Mouse (Mus musculus): ENCODE data around the gene Dvl2. TPM values are rescaled to one million over a fixed set of nuclear protein-coding genes. Genes with fewer than 3 reads are reported as not detected.
A peak's percentile ranks its signal among the peaks of the same experiment; 100 is the strongest.

Gene Dvl2
- total RNA-seq, 2 experiments from 2014 or later = 4.2 to 7.4 TPM

GRCm38 (mm10) chr11:70021264-70022132, 21.1 kb downstream of the Dvl2 start:
- peak; percentile 82 for ATAC-seq (replicated peaks; ENCODE audit: low FRiP score, poor library complexity, severe bottlenecking)

GRCm38 (mm10) chr11:70023481-70024150, 23.2 kb downstream of the Dvl2 start:
- no peak for ATAC-seq (replicated peaks; ENCODE audit: low FRiP score, poor library complexity, severe bottlenecking)

- ATAC-seq (replicated peaks; ENCODE audit: low FRiP score, poor library complexity, severe bottlenecking) = no peak
Measured at GRCm38 (mm10) chr11:70024151-70024514, 23.7 kb downstream of the Dvl2 start.

GRCm38 (mm10) chr11:70026689-70027088, 26.3 kb downstream of the Dvl2 start:
- no peak for ATAC-seq (replicated peaks; ENCODE audit: low FRiP score, poor library complexity, severe bottlenecking)

GRCm38 (mm10) chr11:70027397-70027796, 27.0 kb downstream of the Dvl2 start:
- no peak for ATAC-seq (replicated peaks; ENCODE audit: low FRiP score, poor library complexity, severe bottlenecking)

- ATAC-seq (replicated peaks; ENCODE audit: low FRiP score, poor library complexity, severe bottlenecking) = no peak
Measured at GRCm38 (mm10) chr11:70028401-70029129, 28.2 kb downstream of the Dvl2 start.

- no peak for ATAC-seq (replicated peaks; ENCODE audit: low FRiP score, poor library complexity, severe bottlenecking)
Measured at GRCm38 (mm10) chr11:70029130-70029801, 28.9 kb downstream of the Dvl2 start.

- ATAC-seq (replicated peaks; ENCODE audit: low FRiP score, poor library complexity, severe bottlenecking) = no peak
Measured at GRCm38 (mm10) chr11:70029829-70030550, 29.6 kb downstream of the Dvl2 start.

GRCm38 (mm10) chr11:70030651-70031320, 30.4 kb downstream of the Dvl2 start:
- ATAC-seq (replicated peaks; ENCODE audit: low FRiP score, poor library complexity, severe bottlenecking) = no peak

- no peak for ATAC-seq (replicated peaks; ENCODE audit: low FRiP score, poor library complexity, severe bottlenecking)
Measured at GRCm38 (mm10) chr11:70031321-70031670, 30.9 kb downstream of the Dvl2 start.

- no peak for ATAC-seq (replicated peaks; ENCODE audit: low FRiP score, poor library complexity, severe bottlenecking)
Measured at GRCm38 (mm10) chr11:70038174-70038573, 37.8 kb downstream of the Dvl2 start.

- ATAC-seq (replicated peaks; ENCODE audit: low FRiP score, poor library complexity, severe bottlenecking) = no peak
Measured at GRCm38 (mm10) chr11:70039631-70040030, 39.2 kb downstream of the Dvl2 start.

GRCm38 (mm10) chr11:70040184-70040583, 39.8 kb downstream of the Dvl2 start:
- no peak for ATAC-seq (replicated peaks; ENCODE audit: low FRiP score, poor library complexity, severe bottlenecking)

- no peak for ATAC-seq (replicated peaks; ENCODE audit: low FRiP score, poor library complexity, severe bottlenecking)
Measured at GRCm38 (mm10) chr11:70042309-70043085, 42.1 kb downstream of the Dvl2 start.

GRCm38 (mm10) chr11:70043665-70044064, 43.3 kb downstream of the Dvl2 start:
- ATAC-seq (replicated peaks; ENCODE audit: low FRiP score, poor library complexity, severe bottlenecking) = no peak

GRCm38 (mm10) chr11:70045435-70045834, 45.0 kb downstream of the Dvl2 start:
- no peak for ATAC-seq (replicated peaks; ENCODE audit: low FRiP score, poor library complexity, severe bottlenecking)

GRCm38 (mm10) chr11:70049366-70049765, 49.0 kb downstream of the Dvl2 start:
- no peak for ATAC-seq (replicated peaks; ENCODE audit: low FRiP score, poor library complexity, severe bottlenecking)

GRCm38 (mm10) chr11:70049816-70050215, 49.4 kb downstream of the Dvl2 start:
- ATAC-seq (replicated peaks; ENCODE audit: low FRiP score, poor library complexity, severe bottlenecking) = no peak

Measured in erythroblast, adult 5-6 weeks (primary cell).